ENCODE assay signal across 20 mouse cellular contexts in the genomic region with DNA sequence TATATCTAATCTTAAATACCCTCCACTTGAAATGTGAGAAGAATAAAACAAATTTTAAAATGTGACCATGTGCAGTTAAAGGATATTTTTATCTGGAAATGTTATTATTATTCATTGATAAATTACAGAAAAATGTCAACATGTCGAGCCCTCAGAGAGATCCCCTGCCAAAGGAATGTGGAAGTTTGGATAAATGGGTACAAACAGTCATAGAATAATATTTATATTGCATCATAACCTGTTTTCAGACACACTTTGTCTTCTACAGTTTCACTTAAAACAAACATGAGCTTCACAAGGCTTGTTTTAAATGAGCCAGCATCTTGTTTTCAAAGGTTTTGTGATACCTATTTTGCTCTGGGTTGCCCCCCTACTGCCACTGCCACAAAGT.
DNase-seq lines count a peak whose midpoint lies in the region; ATAC-seq and TF ChIP-seq lines count a peak whose summit lies in the region.
"Had no signal": no experiment of that assay in that cellular context is flagged by ENCODE, and none has a peak within 500 bp of the region (broad histone marks: within the 10 kb centered on the region; RNA-seq: fewer than 3 reads in every experiment).

No protein-coding gene starts in this region.

- WGBS in lung, embryonic 15.5 days = 33% methylated on average over 1 of the region's 1 CpGs
- 8% methylated on average over 1 of the region's 1 CpGs for WGBS in lung, adult 2 months

- no peak; the same call in 1 of the 2 replicates for ATAC-seq in lung, embryonic 15.5 days (ENCODE audit: borderline replicate concordance, extremely low read depth, low FRiP score, low TSS enrichment)
- ATAC-seq: CD4-positive, CD25-positive, alpha-beta regulatory T cell, adult 4 months; forebrain, embryonic 15.5 days had no signal

- no peak for DNase-seq in layer of hippocampus, adult 2 months (ENCODE audit: low spot score in 2 of 2)
- DNase-seq in layer of hippocampus, adult 8-10 months (ENCODE audit: low spot score in 2 of 2) = no peak
- no peak for DNase-seq in lung, adult 2 months
- DNase-seq in 3T3-L1 (ENCODE audit: low read depth, low spot score) = peak; percentile 41
- peak; percentile 75 for DNase-seq in NIH3T3 (ENCODE audit: low read depth)
- no peak for DNase-seq in testis, postnatal 14 days (ENCODE audit: low spot score)
- DNase-seq in thymus, postnatal 36 days = no peak
- DNase-seq: B cell, adult 2 months; cerebellum, adult 11 months; cerebellum, adult 8-10 months; cerebellum, postnatal 14 days; gastrocnemius, postnatal 10 days had no signal

- H3K9ac ChIP-seq in lung, embryonic 15.5 days = no peak overlapping the region
- H3K9ac ChIP-seq: embryonic facial prominence, embryonic 12.5 days; forebrain, embryonic 15.5 days; heart, embryonic 15.5 days had no signal

- no peak overlapping the region for H3K4me3 ChIP-seq in layer of hippocampus, adult 2 months
- no peak overlapping the region for H3K4me3 ChIP-seq in lung, embryonic 15.5 days
- H3K4me3 ChIP-seq in lung, adult 2 months (replicated peaks; ENCODE audit: extremely low read depth, low read depth, low read length) = no peak overlapping the region
- H3K4me3 ChIP-seq: embryonic facial prominence, embryonic 12.5 days; forebrain, embryonic 15.5 days; heart, adult 2 months; heart, embryonic 15.5 days had no signal

- H3K27me3 ChIP-seq in lung, embryonic 15.5 days = no peaks in the 10 kb centered on the region
- H3K27me3 ChIP-seq: embryonic facial prominence, embryonic 12.5 days; forebrain, embryonic 15.5 days; heart, embryonic 15.5 days had no signal

- H3K36me3 ChIP-seq in lung, embryonic 15.5 days = no peaks in the 10 kb centered on the region
- H3K36me3 ChIP-seq: embryonic facial prominence, embryonic 12.5 days; forebrain, embryonic 15.5 days; G1E; heart, embryonic 15.5 days had no signal

- H3K4me2 ChIP-seq in lung, embryonic 15.5 days = no peak overlapping the region
- H3K4me2 ChIP-seq: embryonic facial prominence, embryonic 12.5 days; forebrain, embryonic 15.5 days; heart, embryonic 11.5 days had no signal

- H3K9me3 ChIP-seq in lung, embryonic 15.5 days = no peaks in the 10 kb centered on the region
- H3K9me3 ChIP-seq: embryonic facial prominence, embryonic 12.5 days; forebrain, embryonic 15.5 days; G1E; heart, embryonic 15.5 days had no signal

- peak overlapping the region; percentile 46; the same call in 1 of the 2 replicates for H3K27ac ChIP-seq in layer of hippocampus, adult 2 months
- H3K27ac ChIP-seq in lung, embryonic 15.5 days = peak overlapping the region; percentile 52; the same call in 1 of the 2 replicates
- H3K27ac ChIP-seq: embryonic facial prominence, embryonic 12.5 days; forebrain, embryonic 15.5 days; heart, embryonic 15.5 days had no signal

- no peak for TF ChIP-seq CTCF in layer of hippocampus, adult 2 months (conservative IDR thresholded peaks at IDR 0.05)
- TF ChIP-seq CTCF in lung, adult 2 months (IDR thresholded peaks at IDR 0.05; ENCODE audit: insufficient read depth, low read length) = no peak

- H3K4me1 ChIP-seq in lung, embryonic 15.5 days = peaks cover 17% of the 10 kb centered on the region
- peaks cover 22% of the 10 kb centered on the region for H3K4me1 ChIP-seq in lung, adult 2 months (ENCODE audit: control insufficient read depth, insufficient read depth, low read length)
- H3K4me1 ChIP-seq: forebrain, embryonic 15.5 days had no signal

- TF ChIP-seq POLR2A in lung, adult 2 months (IDR thresholded peaks at IDR 0.05; ENCODE audit: borderline replicate concordance, extremely low read depth, low read depth, low read length) = no peak

Comparison
In these comparisons a context has a peak if more than half of its experiments do, and no peak if none do; other contexts are left out.
1. DNase-seq: peak in 3T3-L1 (single experiment) and NIH3T3 (single experiment); none in layer of hippocampus, adult 2 months (0 of 2), layer of hippocampus, adult 8-10 months (0 of 2), lung, adult 2 months (single experiment), testis, postnatal 14 days (single experiment) and thymus, postnatal 36 days (0 of 2).